Mouse (Mus musculus) frontal cortex, adult (tissue): ENCODE data around the gene Pdgfa.

Source experiments
- ATAC-seq: cut with Nextera tagmentation; 2 replicates; pipeline ENCODE4 v1.9.2; 2017; ENCODE audit warnings: mild to moderate bottlenecking, moderate library complexity, mixed read lengths; ENCODE audit not compliant: low TSS enrichment

Pdgfa gene

GRCm38 (mm10) chr5:138997171-138997788 lies at the start of gene Pdgfa:
Gene Pdgfa, minus strand, starts transcription at chr5:138997370.
- ATAC-seq: no peak

DNA sequence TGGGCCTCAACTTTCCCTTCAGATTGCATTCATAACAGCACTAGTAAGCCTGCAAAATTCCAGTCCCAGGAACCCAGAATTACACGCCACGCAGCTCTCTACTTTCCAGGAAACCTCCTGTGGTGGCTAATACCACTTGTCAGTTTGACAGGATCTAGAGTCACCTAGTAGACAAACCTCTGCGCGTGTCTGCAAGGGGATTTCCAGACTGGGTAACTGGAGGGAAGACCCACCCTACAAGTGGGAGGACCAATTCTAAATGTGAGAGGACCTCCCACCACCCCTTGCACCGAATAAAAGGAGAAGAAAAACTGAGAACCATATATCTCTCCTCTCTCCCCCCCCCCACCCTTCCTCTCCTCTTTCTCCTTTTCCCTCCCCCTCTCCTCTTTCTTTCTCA lies 49.5 kb upstream of the Pdgfa start:
- no peak for ATAC-seq

GRCm38 (mm10) chr5:139043546-139043945 lies 46.4 kb upstream of the Pdgfa start:
- ATAC-seq: no peak

GRCm38 (mm10) chr5:139042299-139042698 lies 45.1 kb upstream of the Pdgfa start:
- ATAC-seq: no peak

- ATAC-seq: no peak
Observed at GRCm38 (mm10) chr5:139035171-139035570, 38.0 kb upstream of the Pdgfa start.

GRCm38 (mm10) chr5:139034746-139035145 lies 37.6 kb upstream of the Pdgfa start:
- ATAC-seq: no peak

- peak; percentile 1; the same call in 1 of the 2 replicates for ATAC-seq
Observed at GRCm38 (mm10) chr5:139033406-139034317, 36.5 kb upstream of the Pdgfa start.

GRCm38 (mm10) chr5:139027603-139028002 lies 30.4 kb upstream of the Pdgfa start:
- ATAC-seq: no peak

DNA sequence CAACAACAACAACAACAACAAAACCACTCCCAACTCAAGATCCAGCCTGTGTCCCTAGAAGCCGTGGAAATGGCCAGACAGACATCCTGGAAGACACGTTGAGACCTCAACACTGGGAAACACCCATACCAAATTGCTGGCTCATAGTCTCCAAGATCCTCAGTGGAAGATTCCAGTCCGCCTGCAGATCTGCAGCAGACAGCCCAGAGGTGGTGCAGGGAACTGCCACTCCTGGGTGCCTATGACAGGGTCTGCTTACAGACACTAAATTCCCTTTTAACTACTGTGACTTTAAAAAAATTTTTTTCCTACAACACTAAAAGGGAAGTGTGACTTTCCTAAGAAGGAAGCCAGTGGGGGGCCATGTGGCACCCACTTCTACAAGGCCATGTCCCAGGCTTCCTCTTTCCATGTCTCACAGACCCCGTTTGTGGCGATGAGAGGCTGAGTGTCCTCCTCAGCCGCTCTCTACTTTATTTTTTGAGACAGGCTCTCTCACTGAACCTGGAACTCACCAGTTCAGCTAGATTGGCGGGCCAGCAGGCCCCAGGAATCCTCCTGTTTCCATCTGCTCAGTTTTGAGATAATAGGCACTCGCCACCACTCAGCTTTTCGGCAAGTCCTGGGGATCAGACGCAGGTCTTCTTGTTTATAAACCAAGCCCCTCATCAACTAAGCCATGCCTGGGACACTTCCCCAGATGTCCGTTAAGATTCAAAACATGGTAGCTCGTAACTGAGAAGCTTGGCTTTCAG lies 27.4 kb upstream of the Pdgfa start:
- peak; percentile 50; the same call in 1 of the 2 replicates for ATAC-seq

DNA sequence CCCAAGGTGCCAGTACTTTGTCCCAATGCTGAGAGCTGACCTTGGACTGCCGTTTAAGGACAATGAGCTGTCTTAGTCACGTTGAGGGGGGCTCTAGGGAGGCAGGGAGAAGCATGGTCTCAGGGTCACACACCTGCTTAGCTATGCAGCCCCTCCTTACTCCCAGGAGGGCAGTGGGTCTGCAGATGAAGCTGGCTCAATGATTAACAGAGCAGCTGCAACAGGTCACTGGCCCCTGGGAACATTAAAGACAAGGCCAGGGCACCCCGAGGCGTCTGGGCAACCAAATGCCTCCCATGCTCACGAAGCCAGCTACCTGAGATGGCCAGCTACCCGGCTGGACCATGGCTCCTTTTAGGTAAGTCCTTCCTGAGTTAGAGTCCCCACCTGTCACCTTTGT lies 23.4 kb upstream of the Pdgfa start:
- no peak for ATAC-seq

- ATAC-seq: no peak
Observed at GRCm38 (mm10) chr5:139017371-139018124, 20.4 kb upstream of the Pdgfa start.

- peak; percentile 16; the same call in 1 of the 2 replicates for ATAC-seq
Observed at GRCm38 (mm10) chr5:139015097-139015496, 17.9 kb upstream of the Pdgfa start.

- no peak for ATAC-seq
Observed at GRCm38 (mm10) chr5:139010649-139011048, 13.5 kb upstream of the Pdgfa start.

GRCm38 (mm10) chr5:139007141-139007775 lies 10.1 kb upstream of the Pdgfa start:
- no peak for ATAC-seq

DNA sequence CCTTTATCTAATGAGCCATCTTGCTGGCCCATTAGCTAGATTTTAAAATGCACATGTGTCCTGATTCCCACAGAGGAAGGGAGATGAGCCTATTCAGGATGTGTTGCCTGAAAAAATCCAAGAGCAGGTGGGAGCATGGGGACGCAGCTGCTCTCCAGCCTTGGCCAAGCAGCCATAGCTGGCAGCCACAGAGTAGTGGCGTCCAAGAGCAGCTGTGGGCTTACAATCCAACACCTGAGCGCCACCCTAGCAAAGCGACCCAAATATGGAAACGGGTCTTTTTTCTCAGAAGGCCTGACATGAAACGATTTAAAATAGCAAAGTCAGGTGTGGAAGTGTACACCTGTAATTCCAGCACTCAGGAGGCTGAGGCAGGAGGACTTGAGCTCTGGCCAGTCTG lies 7.4 kb upstream of the Pdgfa start:
- ATAC-seq: no peak

DNA sequence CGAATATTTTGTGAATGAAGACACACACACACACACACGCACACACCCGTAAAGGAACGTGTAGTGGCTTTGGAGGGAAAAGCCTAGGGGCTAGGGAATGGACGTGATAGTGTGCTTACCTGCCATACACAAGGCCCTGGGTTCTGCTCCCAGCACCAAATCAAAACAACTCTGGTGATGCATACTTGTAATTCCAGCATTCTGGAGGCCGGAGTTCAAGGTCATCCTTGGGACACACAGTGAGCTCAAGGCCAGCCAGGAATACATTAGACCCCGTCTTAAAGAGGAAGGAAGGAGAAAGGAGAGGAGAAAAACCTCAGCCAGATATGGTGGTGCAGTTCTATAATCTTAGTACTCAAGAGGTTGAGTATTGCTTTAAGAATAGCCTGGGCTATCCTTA lies 2.5 kb upstream of the Pdgfa start:
- no peak for ATAC-seq

DNA sequence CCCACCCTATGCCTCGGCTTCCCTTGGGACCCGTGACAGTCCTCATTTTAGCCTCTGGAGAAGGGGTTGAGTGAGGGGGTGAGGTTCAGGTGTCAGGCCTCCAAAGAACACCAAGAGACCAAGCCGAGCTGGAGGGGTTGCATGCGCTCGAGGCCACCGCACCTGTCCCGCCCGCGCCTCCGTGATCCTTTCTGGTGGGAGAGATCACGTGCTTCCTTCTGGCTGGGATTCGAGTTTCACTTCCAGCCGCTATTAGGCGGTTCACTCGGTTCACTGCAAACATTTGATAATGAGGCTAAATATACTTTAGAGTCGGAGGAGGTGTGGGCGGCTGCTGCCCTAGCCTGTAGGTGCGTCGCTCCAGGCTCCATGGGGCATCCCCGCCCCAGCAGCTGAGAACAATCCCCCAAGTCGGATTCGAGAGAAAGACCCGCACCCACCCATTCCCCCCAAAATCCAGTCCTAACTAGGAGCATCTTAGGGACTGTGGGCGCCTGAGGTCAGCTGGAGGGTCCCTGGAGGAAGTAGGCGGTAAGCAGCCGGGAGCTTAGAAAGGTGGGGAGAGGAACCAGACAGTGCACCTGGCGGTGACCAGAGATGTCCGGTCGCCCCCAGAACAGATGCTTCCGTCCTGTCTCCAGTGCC lies 888 bp upstream of the Pdgfa start:
- ATAC-seq: no peak

DNA sequence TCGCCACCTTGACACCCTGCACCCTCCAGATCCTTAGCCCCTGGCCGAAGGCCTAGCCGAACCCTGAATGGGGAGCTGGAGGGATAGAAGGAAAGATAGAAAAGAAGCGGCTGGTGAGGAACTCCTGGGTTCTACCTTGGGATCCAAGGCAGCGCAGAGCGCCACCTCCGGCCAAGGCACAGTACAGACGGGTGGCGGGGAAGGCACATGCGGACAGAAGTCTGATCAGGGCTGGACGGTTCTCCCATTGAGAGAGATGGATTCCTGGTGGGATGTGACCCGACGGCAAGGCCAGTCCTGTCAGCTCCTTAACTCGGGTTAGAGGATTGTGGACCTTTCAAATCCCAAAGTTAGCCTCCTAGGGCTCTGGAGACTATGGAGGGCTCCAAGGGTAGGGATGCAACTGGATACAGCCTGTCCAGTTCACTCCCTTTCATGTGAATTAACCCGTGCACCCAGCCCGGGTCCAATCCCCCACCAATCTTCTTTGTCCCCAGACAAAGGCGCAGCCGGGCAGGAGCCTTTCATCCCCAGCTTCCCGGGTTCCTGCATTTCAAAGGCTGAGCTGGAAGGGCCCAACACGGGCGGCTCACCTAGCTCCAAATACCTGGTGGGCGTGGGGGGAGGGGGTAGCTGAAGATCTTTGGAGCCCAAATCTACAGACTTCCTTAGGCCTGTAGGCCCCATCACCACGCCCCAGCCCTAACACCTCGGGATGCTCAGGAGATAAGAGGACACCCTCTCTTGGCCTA lies 672 bp downstream of the Pdgfa start:
- ATAC-seq: peak; percentile 18; the same call in 1 of the 2 replicates

- peak; percentile 18 for ATAC-seq
Observed at GRCm38 (mm10) chr5:138995721-138996311, 1.4 kb downstream of the Pdgfa start.
